Mouse (Mus musculus): ENCODE results near the gene Alx3. TPM values are rescaled to one million over a fixed set of nuclear protein-coding genes. Genes with fewer than 3 reads are reported as not detected.

Alx3 gene
- not detected for total RNA-seq (2021)

DNA sequence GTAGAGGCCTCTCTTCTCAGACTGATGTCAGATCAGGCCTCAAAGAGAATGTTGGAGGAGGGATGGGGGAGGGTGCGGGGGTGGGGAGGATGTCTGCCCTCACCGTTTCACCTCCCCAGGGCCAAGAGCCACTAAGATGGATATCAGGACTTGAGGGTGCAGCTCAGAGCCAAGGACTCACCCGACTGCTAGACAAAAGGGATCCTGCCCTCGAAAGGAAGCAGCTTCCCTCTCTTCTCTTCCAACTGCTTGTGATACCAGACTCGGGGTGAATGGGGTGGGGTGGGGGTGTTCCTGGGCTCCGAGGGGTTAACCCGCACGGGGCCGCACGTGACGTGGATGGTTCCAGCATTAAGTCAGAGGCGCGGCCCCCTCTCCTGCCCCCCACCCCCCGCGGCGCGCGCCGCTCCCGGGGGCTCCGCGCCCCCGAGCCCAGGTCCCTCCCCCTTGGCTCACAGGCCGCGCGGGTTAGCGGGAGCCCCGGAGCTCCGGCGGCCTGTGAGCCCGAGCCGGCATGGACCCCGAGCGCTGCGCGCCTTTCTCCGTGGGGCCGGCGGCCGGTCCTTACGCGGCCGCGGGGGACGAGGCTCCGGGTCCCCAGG is at the start of gene Alx3:
TSS of gene Alx3 (plus strand) at position 370 of the 602 bp plus-strand sequence.
- DNase-seq = no peak

DNA sequence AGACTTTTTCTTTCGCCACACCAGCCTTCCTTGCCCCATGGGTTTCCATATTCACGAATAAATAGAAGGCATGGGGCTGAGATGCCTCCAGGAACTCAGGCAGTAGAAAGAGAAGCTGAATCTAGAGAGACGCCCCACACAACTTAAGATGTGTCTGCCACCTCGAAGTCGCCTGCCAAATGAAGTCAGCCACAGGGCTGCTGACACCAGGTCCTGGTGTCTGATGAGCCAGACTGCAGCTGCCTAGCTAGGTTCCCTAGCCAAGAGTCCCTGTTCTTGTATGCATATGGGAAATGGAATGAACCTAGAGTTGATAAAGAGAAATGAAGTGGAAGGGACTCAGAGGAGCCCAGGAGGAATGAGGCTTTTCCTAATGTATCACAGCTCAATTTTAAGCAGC is 49.6 kb upstream of the Alx3 start:
- no peak for DNase-seq

DNA sequence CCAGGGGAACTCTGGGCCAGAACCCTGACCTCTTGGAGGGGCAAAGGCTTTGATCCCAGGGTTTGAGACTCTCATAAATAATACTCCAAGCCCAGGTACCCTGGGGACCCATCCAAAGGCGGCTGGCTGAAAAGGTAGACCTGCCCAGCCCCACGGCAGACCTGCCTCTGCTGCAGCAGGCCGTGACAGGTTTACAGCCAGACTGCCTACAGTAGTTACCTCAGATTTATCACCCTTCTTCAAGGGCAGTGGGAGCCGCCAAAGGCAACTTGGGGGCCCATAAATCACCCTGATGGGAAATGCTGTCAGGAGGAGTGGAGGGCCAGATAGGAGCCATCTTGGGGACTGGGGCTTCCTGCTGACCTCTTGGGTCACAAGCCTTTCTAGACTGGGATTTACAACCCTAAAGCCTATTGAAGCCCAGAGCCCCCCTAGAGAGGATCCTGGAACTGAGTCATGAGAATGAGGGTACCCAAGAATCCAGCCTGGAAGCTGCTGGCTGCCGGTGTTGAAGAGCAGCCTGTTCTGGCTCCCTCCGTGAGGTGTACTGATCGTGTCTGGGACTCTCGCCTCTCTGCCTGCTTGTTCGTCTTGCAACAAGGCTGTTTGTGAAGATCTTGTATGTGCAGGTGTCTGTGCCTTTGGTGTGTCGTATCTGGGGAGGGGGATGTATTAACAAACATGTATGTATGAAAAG is 49.0 kb upstream of the Alx3 start:
- no peak for DNase-seq

DNA sequence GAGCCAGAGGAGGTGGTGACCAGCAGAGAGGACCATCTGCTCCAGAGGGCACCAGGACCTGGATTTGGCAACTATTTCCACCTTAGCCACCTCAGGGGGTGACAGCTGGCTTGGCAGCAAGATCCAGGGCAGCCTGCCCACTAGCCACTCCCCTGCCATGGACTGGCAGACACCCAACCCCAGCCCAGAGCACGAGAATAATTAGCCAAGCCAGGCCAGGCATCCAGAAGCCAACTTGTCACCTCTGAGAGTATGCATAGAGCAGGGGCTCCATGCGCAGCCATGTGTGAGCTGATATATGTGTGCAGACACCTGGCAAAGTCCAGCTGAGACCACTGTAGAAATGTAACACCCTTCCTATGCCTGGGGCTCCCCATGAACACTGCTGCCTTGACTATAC is 47.9 kb upstream of the Alx3 start:
- peak; percentile 80 for DNase-seq

DNA sequence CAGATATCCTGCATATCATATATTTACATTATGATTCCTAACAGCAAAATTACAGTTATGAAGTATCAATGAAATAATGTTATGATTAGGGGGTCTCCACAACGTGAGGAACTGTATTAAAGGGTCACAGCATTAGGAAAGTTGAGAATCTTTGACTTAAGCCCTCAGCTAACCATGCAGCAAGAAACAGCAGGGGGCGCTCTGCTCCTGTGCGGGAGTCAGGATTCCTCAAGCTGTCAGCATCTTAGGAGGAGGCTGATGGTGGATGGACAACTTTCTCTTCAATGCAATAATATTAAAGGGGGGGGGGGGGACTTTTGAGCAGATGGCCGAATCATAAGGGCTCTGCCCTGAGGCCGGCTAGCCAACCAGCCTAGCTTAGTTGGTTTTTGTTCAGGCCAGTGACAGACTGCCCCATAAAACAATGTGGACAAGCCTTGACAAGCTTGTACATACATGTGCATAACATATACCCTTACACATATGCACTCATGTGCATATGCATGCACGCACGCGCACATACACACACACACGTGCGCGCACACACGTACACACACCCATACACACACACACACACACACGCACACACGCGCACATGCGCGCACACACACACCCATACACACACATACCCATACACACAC is 44.3 kb upstream of the Alx3 start:
- peak; percentile 77 for DNase-seq

DNA sequence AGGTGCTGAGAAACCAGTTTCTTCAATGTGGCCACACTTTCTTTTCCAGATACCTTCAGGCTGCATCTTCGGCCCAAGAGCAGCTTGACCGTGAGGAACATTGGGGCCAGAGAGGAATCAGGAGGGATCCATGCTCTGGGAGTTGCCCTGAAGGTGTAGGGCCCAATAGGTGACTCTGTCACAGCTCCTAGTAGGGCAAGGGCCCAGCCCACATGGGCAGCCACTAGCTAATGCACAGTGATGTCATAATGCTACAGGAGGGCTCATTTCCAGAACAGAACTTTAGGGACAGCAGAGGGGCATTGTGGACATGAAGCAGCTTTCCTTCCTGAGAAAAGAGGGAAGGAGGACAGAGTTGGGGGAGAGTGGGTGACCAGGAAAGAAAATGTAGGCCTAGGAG is 40.0 kb upstream of the Alx3 start, which contains the start of gene Ubl4b:
TSS of gene Ubl4b (minus strand) at position 232 of the 400 bp plus-strand sequence.
- DNase-seq = no peak

DNA sequence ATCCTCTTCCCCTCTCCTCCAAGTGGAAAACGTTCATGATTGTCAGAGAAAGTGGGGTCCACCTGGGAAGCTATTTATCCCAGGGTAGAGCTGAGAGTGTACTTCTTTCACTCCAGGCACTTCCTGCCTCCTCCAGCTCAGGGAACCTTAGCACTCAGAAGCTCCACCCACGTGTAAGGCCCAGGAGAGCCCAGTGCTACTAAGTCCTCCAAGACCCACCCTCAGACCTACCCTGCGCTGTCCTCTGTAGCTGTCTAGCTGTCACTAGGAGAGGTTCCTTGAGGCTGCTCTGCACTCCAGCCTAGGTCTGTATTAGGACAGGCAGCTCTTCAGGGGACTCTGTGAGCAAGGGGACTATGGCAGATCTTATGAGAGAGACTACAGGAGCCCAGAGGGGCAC is 36.1 kb upstream of the Alx3 start:
- DNase-seq = no peak

DNA sequence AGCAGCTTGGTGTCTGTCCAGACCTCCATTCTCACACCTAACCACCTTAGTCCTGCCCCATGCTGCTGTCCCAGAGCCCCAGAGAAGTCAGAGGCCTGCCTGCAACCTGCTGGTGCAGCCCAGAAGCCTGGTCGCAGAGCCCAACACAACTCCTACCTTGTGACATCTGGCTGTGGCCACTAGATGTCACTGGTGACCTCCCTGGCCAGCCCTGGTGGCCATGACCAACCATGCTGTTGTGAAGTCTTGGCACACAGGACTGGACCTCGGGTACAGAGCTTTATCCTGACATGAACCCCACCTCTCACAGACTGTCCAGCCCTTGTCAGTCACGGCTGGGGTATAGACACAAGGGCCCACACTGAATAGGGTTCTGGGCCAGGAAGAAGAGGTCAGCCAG is 35.6 kb upstream of the Alx3 start:
- DNase-seq = peak; percentile 87

DNA sequence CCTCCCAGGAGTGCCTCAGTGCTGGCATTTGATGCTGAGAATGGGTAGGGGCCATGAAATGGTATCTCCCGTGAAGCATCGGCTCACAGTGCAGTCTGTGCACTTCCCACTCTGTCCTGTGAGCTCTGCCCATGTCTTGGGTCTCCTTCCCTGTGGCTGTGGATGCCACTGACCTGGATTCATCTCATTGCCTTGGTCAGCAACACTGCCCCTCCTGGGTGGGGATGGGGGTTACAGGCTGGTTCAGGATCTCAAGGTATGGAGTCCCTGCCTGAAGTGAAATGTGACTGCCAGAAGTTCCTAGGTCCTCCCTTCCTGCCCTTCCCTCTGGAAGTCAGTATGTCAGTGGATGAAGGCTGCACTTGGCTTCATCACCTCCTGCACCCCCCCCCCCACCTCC is 32.7 kb upstream of the Alx3 start:
- no peak for DNase-seq

DNA sequence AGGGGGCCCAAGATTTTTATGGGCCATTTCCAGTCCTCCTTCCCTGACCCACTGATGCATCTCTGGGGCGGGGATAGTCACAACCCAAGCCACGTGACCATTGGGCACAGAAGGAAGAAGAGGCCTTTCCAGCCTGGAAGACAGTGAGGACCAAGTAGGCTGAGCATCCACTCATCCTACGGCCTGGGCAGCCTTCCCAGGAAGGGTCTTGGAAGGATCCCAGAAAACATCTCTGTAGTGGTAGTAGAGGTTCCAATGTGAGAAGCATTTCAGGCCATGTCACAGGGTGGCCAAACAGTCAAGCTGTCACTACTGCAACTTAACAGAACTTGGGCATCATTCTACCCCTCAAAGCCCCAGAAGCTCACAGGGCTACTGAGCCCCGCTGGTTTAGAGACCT is 32.2 kb upstream of the Alx3 start:
- no peak for DNase-seq

DNA sequence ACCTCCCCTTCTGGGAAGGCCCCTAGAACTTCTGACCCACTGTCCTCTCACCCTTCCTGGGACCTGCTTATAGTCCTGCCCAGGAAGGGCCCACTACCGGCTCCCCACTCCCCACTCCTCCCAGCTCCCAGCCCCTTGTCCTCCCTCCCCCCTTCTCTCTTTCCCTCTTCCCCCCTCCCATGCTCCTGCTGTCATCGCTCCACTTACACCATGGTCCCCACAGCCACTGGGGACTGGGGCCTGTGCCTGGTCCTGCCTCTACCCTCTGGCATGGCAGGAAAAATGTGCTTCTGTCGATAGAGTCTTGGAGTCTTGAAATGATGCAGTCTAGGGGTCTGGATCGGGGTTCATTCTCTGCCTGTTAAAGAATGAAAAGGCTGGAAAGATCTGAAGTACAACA is 31.0 kb upstream of the Alx3 start:
- peak; percentile 35 for DNase-seq

DNA sequence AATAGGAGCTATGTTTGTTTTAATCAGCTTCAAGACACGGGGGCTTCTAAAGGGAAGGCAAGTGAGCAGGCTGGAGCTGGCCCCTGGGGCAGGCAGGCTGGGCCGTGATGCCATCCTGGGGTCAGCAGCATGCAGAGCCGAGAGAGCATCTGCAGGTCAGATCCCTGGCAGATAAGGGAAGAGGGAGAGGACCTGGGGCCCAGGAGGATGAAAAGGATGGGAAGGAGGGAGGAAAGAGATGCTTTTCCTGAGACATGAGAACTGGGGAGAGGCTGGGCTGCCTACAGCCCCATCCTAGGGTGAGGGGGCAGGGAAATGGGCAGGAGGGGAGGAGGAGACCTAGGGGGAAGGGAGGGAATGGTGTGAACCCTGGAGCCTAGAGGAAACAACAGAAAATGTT is 29.5 kb upstream of the Alx3 start:
- DNase-seq = no peak

DNA sequence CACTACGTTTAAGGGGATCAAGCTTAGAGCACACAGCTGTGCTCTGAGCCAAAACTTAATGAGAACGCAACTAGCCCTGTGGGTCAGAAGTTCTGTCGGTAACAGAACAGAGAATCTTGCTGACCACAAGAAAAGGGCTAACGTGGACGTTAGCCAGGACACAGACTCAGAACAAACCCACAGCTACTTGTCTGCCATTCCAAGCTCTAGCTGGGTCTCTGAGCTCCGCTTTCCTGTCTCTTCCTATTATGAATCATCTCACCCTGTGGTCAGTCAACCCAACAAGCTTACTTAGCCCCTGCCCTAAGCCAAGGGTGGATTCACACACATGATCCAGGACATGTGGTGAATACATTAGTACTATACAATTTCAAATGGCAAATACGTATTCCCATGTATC is 27.1 kb upstream of the Alx3 start:
- no peak for DNase-seq

DNA sequence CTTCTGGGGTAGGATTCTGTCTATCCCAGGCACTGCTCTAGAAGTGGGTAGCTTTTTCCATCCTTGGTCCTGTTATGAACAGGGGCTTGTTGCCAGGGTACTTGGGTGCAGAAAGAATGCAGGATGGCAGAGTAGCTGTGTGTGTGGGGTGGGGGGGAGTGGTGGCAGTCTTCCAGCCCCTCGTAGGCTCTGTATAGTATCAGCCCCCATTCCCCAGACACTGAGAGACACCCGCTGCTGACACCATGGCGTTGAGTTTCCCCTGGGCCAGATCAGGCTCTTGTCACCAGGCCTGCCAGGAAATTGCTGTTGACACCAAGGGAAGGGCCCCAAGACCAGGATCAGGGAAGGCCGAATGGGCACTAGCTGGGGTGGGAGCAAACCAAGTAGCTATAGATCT is 26.1 kb upstream of the Alx3 start:
- no peak for DNase-seq

DNA sequence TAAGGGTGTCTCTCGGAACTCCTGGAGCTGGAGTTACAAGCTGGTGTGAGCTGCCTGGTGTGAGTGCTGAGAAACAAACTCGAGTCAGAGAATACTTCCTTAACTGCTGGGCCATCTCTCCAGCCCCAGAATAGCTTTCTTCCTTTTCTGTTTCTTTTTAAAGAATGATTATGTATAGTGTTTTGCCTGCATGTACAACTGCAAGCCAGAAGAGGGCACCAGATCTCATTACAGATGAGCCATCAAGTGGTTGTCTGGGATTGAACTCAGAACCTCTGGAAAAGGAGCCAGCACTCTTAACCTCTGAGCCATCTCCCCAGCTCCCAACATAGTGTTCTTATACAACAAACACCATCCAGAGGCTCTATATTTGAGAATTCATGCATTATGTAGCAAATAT is 23.6 kb upstream of the Alx3 start:
- no peak for DNase-seq

DNA sequence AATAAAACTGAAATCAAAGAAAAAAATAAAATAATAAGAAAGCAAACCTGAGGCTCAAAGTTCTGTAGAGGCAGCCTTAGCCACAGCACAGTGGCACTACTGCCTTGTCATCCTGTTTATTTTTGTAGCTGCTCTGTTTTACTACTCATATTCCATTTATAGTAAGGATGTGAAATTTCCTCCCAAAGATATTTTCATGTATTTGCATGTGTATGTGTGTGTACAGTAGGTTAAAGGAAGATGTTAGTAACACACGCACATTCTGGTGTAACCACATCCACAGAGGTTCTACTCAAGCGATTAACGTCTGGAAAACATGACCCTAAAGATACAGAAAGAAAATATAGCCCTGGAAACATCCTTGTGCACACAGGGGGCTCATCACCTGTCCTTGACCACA is 18.0 kb upstream of the Alx3 start:
- no peak for DNase-seq

DNA sequence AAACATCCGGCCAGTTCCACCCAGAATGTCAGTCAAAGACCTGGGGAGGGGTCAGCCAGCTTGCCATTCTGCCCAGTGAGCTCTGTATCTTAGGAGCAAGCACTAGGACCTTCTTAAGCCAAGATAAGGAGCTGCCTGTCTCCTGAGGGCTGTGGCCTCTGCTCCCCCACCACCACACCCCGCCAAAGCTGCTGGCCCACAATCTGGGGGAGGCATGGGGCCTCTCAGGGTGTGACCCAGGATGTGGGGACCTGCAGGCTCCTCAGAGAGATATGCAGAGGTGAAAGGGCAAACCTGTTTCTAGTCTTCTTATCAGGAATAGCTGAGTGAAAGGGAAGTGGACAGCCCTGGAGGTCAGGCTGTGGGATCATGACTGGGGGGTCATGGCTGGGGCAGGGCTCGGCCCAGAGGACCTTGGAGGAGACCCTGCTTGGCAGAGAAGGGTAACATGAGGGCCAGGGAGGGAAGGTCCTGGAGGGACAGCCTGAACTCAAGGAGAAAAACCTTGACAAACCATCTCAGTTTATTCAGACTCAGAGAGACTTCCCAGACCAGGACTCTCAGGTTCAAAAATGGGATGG is 16.9 kb upstream of the Alx3 start:
- no peak for DNase-seq

DNA sequence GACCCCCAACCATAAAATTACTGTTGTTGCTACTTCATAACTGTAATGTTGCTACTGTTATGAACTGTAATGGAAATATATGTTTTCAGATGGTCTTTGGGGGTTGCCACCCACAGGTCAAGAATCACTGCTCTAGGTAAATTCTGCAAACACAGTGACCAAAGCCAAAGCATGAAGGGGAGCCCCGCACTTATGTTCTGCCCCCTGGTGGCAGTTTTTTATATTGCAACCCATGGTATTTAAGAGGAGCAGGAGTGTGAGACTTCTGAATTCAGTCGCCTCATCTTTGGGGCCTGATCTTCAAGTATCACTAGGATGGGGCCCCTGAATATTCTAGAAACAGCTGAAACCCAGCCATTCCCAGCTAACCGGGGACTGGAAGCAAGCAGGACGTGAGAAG is 15.4 kb upstream of the Alx3 start:
- DNase-seq = peak; percentile 83

DNA sequence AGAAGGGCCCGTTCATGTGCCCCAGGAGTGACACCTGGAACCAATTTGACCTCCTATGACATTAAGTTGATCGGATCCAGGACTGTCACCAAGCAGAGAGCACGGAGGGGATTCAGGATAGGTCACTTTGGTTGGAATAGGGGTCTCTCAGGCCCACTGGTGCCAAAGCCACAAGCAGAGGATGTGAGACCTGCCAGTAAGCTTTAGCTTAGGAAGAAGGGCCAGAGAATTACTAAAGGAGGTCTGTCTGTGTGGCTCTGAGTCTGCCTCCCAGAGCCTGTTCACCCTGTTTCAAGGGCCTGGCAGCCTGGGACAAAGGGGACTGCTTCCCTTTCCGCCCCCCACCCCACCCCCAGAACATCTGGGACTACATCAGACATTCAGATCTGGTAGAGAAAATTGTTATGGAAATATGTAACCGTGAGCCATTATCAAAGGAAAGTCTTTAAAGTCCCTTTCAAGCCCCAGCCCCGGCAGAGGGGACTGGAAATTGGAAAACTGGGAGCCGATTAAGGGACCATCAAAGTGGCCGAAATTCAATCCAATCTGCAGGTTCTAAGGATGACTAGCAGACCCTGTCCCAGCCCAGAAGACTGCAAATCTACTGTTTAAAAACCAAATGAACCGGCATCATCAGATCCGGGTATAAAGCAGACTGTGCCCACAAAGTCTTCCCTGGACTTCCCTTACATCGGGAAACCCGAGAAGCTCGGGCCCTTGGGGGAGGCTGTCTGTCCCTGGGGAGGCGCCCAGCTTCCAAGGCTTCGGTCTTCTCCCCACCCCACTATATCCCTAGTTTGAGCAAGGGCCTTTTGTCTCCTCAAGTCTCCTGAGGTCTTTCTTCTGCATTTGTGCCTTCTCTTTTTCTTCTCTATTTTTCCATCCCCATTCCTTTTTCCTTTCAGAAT is 13.5 kb upstream of the Alx3 start:
- no peak for DNase-seq

DNA sequence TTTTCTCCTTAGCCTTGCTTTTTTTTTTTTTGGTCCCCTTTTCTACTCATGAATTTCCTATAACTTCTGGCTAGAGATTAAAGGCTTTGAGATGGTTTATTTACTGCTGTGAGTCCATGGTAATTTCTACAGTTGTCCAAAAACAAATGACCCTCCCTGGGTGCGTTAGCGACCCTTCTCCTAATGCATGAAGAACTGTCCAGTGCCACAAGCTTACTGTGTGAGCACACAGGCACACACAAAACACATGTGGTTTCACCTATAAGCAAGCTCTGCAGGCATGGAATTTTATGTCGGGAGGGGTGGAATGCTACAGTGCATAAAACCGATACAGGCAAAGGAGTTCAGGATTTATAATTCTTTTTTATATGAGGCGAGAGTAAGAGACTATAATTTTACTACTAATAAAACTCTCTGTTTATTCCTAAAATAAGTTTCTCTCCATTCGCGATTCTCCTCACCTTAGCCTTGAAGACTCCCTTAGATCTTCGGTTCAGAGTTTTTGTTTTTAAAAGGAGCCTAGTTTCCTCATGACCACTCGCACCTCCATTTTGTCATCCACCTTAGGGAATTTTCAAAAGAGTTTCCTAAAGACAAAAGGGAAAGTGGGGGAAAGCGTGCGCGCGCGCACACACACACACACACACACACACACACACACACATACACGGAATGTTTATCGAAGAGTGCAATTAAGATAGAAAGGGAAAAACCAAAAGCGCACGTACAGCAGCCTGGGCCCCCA is 12.5 kb upstream of the Alx3 start:
- DNase-seq = no peak

DNA sequence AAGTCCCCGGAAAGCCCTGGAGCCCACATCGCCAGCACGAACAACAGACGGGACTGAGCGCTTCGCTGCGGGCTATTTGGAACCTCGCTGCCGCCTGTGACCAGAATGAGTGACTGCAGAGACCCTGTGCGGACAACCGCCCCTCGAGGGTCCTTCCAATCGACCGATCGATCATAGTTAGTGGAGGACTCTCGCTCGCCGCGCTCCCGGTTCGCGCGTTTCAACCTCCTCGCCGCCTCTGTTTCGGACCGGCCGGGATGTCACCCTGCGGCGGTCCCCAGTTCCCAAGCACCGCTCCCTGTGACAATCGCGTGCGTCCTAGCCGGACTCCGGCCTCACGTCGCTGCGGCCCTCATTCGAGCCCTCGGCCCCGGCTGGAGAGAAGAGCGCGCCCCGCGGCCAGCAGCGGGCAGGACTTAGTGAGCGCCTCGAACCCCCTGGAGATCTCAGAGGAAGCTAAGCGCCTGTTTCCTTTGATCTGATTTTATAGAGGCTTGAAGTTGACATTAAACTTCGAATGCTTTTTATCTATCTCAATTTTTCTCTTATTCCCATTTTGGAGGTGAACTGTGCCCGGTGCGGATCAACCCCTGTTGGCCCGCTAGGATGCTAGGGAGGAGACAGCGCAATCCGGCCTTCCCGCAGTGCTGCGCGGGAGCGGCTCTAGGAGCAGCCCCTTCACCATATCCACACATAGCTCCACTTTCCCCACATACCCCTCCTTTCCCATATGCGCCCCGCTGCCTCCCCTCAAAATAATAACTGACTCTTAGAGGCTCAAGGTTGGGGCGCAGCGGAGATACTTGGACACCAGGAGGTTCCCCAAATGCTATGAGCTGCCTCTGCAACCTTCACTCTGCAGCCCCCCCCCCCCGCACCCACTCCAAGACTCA is 11.7 kb upstream of the Alx3 start:
- DNase-seq = peak; percentile 32
